Mouse (Mus musculus): ENCODE data around the gene Ccdc124.

- TF ChIP-seq CTCF (IDR thresholded peaks at IDR 0.05; ENCODE audit: borderline replicate concordance, control insufficient read depth, extremely low read depth, insufficient read depth, low read length, poor library complexity) = no peak
- TF ChIP-seq POLR2A (IDR thresholded peaks at IDR 0.05; ENCODE audit: control insufficient read depth, extremely low read depth, insufficient read depth, low read length, poor library complexity) = no peak
These were observed 11.9 kb upstream of the Ccdc124 start for GRCm38 (mm10) chr8:70885612-70886011.
